Mouse (Mus musculus) adrenal gland (tissue): ENCODE results near the gene Pnpo.

Experiments used
- intact Hi-C: fragments of 180-260 bp; cut with DNase I; formaldehyde crosslinking; loops from one replicate; pipeline ENCODE4 v1.15.1; 2025

Pnpo gene

GRCm38 (mm10) chr11:96908594-96908993, 35.2 kb downstream of the Pnpo start:
- intact Hi-C loops: no loop called here

GRCm38 (mm10) chr11:96906431-96907161, 37.2 kb downstream of the Pnpo start:
- intact Hi-C loops: no loop called here

- intact Hi-C loops: no loop called here
Measured at GRCm38 (mm10) chr11:96902639-96903635, 40.8 kb downstream of the Pnpo start.

GRCm38 (mm10) chr11:96901332-96901731, 42.5 kb downstream of the Pnpo start:
- intact Hi-C loops: no loop called here

GRCm38 (mm10) chr11:96899449-96900306, 44.1 kb downstream of the Pnpo start:
- intact Hi-C loops: no loop called here

GRCm38 (mm10) chr11:96895886-96896285, 47.9 kb downstream of the Pnpo start:
- intact Hi-C loops: no loop called here

- intact Hi-C loops: no loop called here
Measured at GRCm38 (mm10) chr11:96893203-96893842, 50.5 kb downstream of the Pnpo start.

- intact Hi-C loops: no loop called here
Measured at GRCm38 (mm10) chr11:96891784-96892527, 51.8 kb downstream of the Pnpo start.
